Mouse (Mus musculus) v-Abl transformed pro-B cells (cell line): ENCODE results near the gene Ankrd31.
"Not testable (repeated sequence)": the region's sequence is repeated elsewhere in the genome, so short reads cannot be mapped to it uniquely, and the experiment has no call there.

Experiments used
- in situ Hi-C, 2 experiments: fragments of 400-800 bp; cut with MboI; formaldehyde crosslinking; loops; one replicate each; pipeline ENCODE4 v1.15.1; 2025; ENCODE audit not compliant: unreplicated experiment in 2 of 2

Ankrd31 gene

DNA sequence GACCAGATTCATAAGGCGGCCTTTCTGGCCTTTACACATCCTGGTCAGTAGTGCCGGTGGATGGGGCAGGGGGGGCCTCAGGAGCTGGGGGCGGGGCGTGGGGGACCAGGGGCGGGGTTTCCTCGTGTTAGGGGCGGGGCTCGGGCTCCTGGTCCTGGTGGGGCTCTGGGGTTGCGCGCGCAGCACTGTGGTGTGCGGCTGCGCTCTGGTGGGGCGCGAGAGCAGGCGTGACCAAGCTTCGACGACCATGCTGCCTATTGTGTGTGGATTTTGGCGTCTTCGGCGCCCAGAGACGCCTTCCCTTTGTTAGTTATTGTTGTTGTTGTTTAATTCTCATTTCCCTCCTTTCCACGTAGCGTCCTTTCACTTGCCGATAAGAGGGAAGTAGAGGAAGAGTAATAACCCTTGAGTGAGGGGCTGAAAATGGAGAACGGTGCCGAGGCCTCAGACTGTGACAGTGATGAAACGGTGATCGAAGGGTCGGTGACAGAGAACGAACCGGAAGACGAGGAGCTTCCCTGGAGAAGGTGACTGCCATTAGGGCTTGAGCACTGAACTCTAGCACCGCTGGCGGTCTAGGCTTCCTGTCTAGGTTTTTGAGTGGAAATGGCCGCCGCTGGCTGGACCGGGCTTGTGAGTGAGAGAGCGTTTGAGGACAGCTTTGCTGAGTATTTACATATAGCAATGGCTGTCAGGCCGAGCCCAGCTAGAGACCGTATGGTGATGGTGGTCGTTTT lies at the start of gene Ankrd31:
Ankrd31 (plus strand) TSS at position 164 of the 737 bp plus-strand sequence.
- in situ Hi-C loops, result no loop called here

DNA sequence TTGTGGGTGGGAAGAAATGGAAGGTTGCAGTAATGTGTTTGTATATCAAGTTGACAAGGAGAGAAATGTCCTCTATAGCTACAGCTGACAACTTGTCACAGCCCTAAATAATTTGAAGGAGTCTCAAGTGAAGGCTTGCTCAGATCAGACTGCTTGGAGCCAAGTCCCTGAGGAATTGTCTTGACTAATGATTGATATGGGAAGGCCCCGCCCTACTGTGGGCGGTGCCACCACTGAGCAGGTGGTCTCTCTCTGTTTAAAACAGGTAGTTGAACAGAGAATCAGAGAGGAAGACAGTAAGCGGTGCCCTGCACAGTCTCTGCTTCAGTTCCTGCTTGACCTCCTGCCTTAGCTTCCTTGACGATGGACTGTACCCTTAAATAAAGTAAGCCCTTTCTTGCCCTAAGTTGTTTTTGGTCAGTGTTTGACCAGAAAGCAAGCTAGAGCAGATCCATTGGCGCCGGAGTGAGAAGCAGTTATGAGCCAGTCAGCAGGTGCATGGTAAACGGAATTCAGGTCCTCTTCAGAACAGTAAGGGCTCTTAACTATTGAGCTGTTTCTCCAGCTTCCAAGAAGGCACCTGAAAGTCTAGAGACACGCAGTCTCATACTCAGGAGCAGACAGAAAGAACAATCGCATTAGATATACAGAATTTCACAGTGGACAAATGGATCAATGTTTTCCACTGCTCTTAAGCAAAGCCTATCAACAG lies 45.3 kb upstream of the Ankrd31 start:
- in situ Hi-C loops, result no loop called here

DNA sequence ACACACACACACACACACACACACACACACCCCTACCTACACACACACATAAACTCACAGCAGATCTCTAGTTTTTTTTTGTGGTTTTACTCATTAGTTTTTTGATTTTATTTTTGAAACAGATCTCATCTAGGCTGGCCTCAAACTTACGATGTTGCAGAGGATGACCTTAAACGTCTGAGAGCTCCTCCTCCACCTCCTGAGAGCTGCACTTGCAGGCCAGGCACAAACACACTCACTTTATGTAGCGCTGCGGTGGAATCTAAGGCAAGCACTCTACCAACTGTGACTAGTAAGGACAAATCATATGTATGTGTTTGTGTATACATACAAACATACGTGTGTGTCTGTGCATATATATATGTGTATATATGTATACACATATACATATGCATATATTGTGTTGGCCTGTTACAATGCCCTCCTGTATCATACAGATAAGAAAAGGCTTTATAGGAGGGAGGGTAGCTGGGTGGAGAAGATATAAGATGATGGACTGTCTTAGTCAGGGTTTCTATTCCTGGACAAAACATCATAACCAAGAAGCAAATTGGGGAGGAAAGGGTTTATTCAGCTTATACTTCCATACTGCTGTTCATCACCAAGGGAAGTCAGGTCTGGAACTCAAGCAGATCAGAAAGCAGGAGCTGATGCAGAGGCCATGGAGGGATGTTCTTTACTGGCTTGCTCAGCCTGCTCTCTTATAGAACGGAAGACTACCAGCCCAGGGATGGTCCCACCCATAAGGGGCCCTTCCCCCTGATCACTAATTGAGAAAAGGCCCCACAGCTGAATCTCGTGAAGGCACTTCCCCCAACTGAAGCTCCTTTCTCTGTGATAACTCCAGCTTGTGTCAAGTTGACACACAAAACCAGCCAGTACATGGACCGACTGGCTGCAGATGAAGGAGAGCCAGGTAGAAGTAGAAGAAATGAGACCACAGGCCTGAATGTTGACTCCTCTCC lies 38.5 kb upstream of the Ankrd31 start:
- in situ Hi-C loops, result no loop called here

DNA sequence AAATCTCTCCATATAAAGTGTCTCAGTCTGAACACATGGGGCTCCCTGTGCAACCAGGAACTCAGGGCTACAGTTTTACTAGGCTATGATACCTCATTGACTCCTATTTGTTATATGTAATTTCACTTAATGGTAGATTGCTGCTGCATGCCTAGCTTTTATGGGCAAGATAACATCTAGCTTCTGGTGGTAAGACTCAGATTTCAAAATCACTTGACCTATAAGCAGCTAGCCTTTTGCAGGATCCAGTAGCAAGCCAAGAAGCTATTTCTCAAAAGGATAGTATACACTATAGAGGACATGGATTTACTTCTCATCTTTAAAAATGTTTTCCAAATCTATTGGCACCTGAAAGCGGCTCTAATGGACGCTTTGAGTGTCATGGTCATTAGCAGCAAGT lies 31.8 kb upstream of the Ankrd31 start:
- in situ Hi-C loops, result no loop called here

DNA sequence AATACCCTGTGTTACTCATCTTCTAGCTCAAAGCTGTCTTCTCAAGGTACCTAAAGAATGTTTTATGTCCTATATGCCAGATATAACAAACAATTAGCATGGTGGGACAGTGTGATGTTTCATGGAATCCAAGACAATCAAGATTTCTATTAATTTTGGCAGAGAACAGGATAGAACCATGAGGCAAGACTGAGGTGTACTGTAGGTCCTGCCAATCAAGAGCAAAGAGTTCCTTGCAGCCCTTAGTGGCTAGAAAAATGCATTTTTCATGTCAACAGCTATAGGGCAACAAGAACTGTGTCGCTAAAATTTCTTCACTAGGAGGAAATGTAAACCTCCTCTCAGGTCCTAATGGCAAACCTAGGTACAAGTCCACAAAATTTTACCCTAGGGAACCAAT lies 30.3 kb upstream of the Ankrd31 start:
- in situ Hi-C loops, result no loop called here

DNA sequence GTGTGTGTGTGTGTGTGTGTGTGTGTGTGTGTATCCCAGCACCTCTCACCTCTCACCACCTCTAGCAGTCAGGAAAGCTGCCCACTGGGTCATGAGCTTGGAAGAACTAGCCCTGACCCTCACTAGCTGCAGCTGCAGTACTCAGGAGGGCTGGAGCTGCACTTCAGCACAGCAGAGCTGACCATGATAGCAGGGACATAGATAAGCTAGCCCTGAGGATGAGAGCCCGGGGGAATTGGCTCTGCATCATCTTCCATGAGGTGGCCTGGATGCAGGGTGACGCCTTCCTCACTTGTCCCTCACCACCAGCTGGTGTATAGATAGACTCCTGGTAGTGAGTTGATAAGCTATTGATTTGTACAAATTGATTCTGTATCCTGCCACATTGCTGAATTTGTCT lies 28.1 kb upstream of the Ankrd31 start:
- in situ Hi-C loops, result no loop called here

DNA sequence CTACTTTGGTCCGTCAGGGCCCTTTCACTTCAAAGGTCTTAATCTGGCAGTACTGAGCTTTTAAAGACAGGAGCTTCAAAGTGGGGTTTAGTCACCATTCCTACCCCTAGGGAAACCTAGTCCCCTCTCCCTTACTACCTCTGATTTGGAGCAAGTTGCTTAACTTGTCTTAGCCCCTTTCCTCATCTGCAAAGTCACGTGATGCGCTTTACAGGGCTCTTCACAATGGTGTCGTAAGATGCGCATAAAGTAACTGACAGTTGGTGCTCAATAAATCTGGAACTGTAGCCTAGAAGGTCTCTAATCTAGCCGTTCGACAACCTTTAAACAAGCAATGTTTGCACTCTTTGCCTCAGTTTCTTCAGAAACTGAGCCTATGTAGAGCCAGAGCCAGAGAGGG lies 19.8 kb upstream of the Ankrd31 start:
- in situ Hi-C loops, result no loop called here

DNA sequence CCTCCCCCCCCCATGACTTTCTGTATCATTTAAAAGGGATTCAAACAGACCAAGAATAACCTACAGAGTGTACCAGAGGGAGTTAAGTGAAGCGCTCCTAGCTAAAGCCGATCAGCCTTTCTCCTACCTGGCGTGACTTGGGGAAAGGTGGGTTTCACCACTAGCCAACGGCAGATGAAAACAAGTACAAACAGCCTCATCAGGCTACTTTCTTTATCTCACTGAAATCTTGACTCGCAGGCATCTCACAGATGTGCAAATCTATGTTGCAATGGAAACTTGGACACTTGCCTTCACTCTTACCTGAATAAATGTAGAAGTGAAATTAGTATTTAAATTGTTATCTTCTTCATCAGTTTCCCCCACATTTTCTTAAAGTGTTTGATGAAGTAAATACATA lies 18.9 kb upstream of the Ankrd31 start:
- in situ Hi-C loops, result no loop called here

DNA sequence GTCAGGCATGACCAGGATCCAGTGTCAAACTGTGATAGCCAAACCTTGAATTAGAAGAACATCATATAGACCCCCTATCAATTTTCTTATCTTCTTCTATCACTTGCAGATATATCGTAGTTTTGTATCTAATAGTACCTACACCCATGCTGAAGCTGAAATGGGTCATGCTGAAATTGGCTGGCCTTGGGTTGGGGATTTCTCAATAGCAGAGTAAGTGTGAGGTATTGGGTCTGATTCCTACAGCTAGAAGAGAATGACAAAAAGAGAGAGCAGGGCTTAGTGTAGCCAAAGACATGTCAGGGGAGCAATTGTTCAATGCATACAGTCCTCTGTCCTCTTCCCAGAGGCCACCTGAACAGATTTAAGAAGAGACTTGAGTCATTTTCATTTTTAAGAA lies 18.0 kb upstream of the Ankrd31 start:
- in situ Hi-C loops, result no loop called here

DNA sequence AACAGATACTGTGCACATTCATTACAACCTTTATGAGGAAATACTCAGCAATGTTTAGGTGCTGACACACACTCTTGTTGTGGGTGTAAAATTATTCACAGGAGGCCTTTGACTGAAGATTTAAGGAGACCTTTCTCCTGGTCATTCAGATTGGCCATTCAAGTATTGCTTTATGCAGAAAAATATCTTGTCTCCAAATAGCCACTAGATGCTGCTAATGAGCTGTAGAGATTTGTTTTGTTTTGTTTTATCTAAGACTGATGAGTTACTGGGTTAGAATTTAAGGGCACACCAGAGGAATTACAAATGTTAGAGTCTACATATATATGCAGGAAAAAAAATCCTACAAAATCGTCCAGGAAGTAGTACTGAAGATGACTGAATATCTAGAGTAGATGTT lies 12.9 kb upstream of the Ankrd31 start:
- in situ Hi-C loops, result no loop called here

DNA sequence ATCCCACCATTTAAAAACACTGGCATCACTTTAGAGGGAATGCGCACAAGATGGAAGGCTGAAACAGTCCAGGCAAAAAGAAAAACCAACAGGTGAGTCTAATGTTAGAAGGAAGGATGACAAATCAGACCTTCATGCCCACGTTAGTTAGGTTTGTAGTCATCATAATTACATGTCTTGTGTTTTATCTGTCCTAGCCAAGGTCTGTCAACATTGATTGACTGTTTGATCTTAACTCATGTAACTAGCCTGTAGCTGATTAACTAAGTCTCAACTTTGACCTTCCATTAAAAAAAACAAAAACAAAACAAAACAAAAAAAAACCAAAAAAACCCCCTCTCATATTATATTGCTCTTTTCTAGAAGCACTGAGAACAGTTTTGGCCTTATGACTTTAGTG lies 7.9 kb upstream of the Ankrd31 start:
- in situ Hi-C loops, result no loop called here

DNA sequence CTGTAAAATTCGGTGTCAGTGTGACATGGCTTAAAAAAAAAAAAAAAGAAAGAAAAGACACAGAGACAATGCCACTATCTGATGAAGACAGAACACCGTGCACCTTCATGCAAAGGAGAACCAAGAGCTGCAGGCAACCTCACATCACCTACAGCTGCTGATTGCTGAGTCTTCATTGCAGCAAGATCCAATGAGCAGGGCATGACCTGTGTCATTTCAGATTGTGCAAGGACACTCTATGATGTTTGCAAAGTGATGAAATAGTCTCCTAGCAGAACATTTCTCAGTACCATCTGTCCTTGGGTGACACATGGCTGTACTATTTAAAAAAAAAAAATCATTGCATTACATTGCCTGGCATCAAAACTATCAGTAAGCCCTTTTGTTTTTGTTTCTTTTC lies 5.2 kb upstream of the Ankrd31 start:
- in situ Hi-C loops, result no loop called here

DNA sequence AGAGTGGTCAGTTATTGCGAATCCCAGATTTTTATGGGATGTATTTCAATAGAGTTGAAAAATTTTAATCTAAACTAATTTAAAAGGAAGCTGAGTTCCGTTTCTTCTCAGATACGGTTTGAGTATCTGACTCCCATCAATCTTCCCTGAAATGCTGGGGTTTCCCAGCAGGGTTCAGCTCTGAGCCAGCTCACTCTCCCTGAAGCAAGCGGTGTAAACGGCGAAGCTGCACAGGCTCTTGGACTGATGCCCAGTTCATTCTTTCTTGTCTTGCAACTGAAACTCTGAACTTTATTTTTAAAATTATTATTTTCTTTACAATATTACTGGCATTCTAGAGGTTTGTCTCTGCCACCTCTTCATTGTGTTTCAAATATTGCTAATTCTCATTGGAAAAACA lies 2.0 kb upstream of the Ankrd31 start:
- in situ Hi-C loops, result no loop called here

DNA sequence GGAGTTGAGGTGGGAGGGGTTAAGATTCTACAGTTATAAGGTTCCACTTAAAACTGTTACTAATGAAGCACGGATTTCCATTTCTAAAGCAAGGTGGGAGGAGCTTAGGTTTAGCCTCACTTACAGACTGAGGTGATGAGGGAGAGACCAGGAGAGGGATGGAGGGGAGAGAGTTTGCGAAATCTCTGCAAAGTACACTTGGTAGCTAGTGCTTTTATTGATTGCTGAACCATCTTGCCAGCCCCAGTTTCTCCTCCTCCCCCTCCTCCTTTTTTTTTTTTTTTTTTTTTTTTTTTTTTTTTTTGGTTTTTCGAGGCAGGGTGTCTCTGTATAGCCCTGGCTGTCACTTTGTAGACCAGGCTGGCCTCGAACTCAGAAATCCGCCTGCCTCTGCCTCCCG lies 1.8 kb downstream of the Ankrd31 start:
- in situ Hi-C loops, result no loop called here

DNA sequence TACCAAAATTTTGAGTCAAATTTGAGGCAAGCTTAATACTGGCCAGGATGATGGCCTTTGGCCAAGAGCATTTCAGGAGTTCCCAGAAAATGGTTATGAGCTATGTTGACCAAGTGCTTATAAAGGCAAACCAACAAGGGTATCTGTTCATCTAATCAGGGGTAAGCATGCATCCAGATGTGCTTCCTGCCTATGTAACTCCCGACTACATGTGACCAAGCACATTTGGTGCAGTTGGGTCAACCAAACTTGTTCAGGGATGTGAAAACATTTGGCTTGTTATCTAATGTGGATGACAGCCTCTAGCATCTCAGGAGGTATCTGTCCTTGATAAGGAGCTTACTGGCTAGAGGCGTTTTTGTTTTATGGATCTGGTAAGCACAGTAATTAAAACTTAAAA lies 12.8 kb downstream of the Ankrd31 start:
- in situ Hi-C loops, result no loop called here

DNA sequence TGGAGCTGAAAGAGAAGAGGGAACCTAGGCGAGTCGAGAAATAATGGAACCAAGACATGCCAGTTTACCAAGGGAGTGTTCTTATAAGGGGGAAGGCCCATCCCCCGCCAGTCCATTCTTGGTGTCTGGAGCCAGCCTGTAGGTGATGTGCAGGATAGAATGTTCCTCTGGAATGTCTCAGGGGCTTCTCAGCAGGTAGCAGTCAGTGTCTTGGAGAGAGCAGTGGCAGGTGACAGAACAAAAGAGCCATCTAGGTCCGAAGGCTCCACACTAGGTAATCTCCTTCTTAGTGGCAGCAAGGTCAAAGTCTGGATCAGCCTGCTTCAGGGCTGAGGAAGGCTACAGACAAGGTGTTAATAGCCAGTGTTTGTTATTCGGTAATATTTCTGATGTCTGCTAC lies 38.0 kb downstream of the Ankrd31 start:
- in situ Hi-C loops, result not testable (repeated sequence)

DNA sequence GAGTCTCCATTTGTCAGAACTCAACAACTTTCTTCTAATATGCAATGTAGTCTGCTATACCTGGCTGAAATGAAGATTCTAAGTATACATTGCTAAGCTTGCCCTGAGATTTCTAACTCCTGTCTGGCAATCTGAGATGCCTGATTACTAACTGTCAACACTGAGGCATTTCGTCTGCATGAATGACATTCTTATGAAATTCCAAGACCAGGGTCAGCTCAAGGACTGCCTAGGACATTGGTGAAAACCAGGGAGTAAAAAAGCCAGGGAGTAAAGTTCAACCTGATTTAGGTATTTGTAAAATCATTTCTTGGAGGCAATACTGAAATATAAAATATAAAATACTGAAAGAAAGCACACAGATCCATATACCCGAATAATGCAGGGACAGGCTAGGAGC lies 45.4 kb downstream of the Ankrd31 start:
- in situ Hi-C loops, result no loop called here

DNA sequence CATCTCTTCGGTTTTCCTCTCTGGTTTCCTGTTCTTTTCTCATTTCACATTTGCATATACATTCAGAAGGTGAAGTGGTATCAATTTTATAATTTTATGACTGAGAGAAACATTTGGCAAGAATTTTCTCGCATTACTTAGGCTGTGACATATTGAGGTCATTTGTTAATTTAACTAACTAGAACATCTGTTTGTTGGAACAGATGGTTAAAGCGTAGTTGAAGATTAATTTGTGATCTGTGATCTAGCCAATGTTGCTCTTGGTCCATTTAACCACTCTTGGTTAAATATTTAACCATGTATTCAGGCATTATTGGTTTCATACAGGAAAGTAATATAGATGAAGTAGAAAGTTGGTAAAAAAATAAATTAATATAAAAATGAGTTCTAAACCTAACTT lies 47.2 kb downstream of the Ankrd31 start:
- in situ Hi-C loops, result no loop called here

DNA sequence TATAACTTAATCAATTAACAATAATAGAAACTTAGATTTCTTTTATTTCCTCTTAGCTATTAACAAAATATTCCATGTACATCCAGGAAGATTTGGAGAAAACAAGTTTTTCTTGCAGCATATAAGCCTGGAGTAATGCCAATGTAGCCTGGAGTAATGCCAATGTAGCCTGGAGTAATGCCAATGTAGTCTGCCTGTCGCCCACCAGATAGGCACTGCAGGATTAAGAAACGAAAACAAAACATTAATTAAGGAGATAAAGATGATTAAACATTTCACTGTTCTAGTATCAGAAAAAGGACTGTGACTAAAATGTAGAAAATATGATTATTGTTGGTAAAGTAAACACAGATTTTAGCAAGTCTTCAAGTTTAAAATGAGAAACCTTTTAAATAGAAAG lies 49.4 kb downstream of the Ankrd31 start:
- in situ Hi-C loops, result no loop called here

DNA sequence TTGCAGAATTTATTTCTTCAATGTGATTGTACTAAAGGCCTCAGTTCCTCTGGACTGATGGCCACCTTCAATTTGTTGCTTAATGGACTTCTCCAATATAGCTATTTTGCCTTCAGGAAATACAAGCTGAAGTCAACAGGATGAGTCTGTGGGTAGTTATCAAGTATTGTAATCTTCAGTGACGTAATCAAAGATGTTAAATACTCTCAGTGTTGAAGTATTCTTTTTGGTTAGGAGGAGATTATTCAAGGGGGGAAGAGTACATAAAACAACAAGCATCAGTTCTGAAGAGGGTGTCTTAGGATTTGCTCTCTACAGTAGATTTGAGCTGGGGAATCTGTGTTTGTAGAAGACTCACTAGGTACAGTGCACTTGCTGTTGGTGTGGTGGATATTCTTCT lies 101.7 kb downstream of the Ankrd31 start:
- in situ Hi-C loops, result loop anchor here (10.0 to 25.0 kb wide), 5 partner anchors 155 to 1088 kb away; no protein-coding TSS in a partner anchor

DNA sequence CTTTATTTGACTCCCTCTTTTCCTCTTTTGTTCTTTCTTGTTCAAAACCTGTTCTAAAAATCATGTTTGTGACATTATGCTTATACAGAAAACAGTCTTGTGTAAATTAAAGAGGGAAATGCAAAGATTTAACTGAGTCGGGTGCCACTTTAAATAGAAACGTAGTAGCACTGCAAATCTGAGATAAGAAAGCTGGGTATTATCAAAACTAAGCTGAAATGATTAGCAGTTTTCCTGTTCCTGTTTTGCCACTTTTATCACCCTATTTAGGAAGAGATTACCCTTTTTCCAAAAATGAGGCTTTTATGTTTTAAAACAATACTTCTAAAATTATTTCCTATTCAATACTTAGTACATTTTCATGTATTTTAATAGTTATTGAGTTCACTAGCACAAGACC lies 104.1 kb downstream of the Ankrd31 start:
- in situ Hi-C loops, result loop anchor here (10.0 to 25.0 kb wide), 5 partner anchors 153 to 1085 kb away; no protein-coding TSS in a partner anchor
